Mouse (Mus musculus) left cerebral cortex, adult 2 months (tissue): Measurements from ENCODE around the gene Tmem163. TPM values are rescaled to one million over a fixed set of nuclear protein-coding genes. Genes with fewer than 3 reads are reported as not detected.

Source experiments
- DNase-seq, 2 experiments: peaks; one replicate each; pipeline ENCODE4 v3.0.0; 2021 to 2022; ENCODE audit warnings: low spot score in 2 of 2, mixed read lengths in 1 of 2; ENCODE audit errors: extremely low spot score in 1 of 2
- H3K27ac ChIP-seq: fragments of 200-600 bp; 2 replicates; pipeline ENCODE4 v1.8.1; 2022
- H3K4me3 ChIP-seq: fragments of 200-600 bp; 2 replicates; pipeline ENCODE4 v1.8.1; 2022
- CTCF ChIP-seq: fragments of 200-600 bp; IDR thresholded peaks from 2 replicates; pipeline ENCODE4 v1.8.1; 2022; ENCODE audit warnings: antibody characterized with exemption, mild to moderate bottlenecking, moderate library complexity
- intact Hi-C: fragments of 180-260 bp; cut with DNase I; formaldehyde crosslinking; loops from one replicate; pipeline ENCODE4 v1.15.1; 2025
- total RNA-seq, 2 experiments: library from RNA; stranded (reverse); gene quantifications; 2 replicates each; pipeline ENCODE4 v1.2.3; 2021

The Tmem163 gene
- total RNA-seq, 2 experiments from 2014 or later: 18.0 to 20.0 TPM

DNA sequence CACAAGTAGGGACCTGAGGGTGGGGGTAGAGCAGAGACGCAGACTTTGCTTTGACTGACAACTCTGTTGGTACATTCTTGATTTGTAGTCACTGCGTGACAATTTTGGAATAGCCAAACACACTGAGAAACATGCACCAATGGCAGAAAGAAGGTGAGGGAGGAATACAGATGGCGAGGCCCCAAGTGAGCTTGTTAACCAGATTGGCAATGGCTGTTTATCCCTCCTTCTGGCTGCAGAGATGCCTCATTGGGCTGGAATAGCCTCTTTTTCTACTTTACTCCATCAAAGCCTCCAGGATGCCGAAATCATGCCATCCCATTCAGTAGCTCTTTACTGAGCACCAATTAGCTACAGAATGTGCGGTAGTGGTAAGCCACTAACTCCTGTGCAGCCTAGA lies 203.6 kb downstream of the Tmem163 start:
- DNase-seq: no peak
- TF ChIP-seq CTCF: no peak
- Histone ChIP-seq H3K27ac (no peak overlapping the region), H3K4me3 (no peak overlapping the region)
- intact Hi-C loops: no loop called here

- intact Hi-C loops: no loop called here
- H3K4me3 ChIP-seq: no peak overlapping the region
- no peak for TF ChIP-seq CTCF
Observed at GRCm38 (mm10) chr1:127470175-127470574, 209.2 kb downstream of the Tmem163 start.

GRCm38 (mm10) chr1:127467238-127467637 lies 212.1 kb downstream of the Tmem163 start:
- no peak for TF ChIP-seq CTCF
- no peak overlapping the region for H3K27ac ChIP-seq
- DNase-seq: no peak
- no peak overlapping the region for H3K4me3 ChIP-seq
- intact Hi-C loops: no loop called here

More at GRCm38 (mm10) chr1:127470175-127470574, 209.2 kb downstream of the Tmem163 start:
- DNase-seq: no peak
- H3K27ac ChIP-seq: no peak overlapping the region

- Histone ChIP-seq H3K27ac (no peak overlapping the region), H3K4me3 (no peak overlapping the region)
- intact Hi-C loops: no loop called here
- TF ChIP-seq CTCF: no peak
- no peak for DNase-seq
Observed at GRCm38 (mm10) chr1:127465292-127465691, 214.1 kb downstream of the Tmem163 start.

- Histone ChIP-seq H3K4me3 (no peak overlapping the region), H3K27ac (no peak overlapping the region)
- intact Hi-C loops: no loop called here
- no peak for DNase-seq
- TF ChIP-seq CTCF: no peak
Observed at GRCm38 (mm10) chr1:127464041-127464440, 215.3 kb downstream of the Tmem163 start.

- DNase-seq: peak; percentile 34 to 36
Observed at GRCm38 (mm10) chr1:127461017-127461416, 218.3 kb downstream of the Tmem163 start.

DNA sequence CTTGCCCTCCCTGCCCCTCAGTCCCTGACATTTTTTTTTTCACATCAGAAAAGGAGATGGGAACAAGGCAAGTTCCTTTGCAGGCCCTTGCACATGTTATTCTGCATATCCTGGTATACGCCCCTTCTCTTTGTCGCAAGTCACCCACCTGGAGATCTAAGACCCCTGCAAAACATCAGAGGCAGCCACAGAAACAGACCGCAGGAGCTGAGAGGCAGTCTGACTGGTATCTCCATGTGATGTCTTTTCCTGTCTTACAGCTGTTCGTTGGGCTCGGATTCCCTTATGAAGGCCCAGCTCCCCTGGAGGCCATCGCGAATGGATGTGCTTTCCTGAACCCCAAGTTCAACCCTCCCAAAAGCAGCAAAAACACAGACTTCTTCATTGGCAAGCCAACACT lies 219.8 kb downstream of the Tmem163 start:
- DNase-seq: no peak
- intact Hi-C loops: loop anchor here (1.0 to 5.0 kb wide), 3 partner anchors 257 to 443 kb away; no protein-coding TSS in a partner anchor
- Histone ChIP-seq H3K27ac (no peak overlapping the region), H3K4me3 (no peak overlapping the region)
- TF ChIP-seq CTCF: no peak

More at GRCm38 (mm10) chr1:127461017-127461416, 218.3 kb downstream of the Tmem163 start:
- Histone ChIP-seq H3K27ac (no peak overlapping the region; the same call in 1 of the 2 replicates), H3K4me3 (no peak overlapping the region)
- TF ChIP-seq CTCF: no peak
- intact Hi-C loops: no loop called here

GRCm38 (mm10) chr1:127459015-127459451 lies 220.3 kb downstream of the Tmem163 start:
- intact Hi-C loops: loop anchor here (1.0 to 5.0 kb wide), 3 partner anchors 257 to 442 kb away; no protein-coding TSS in a partner anchor
- peak; percentile 59 to 60 for DNase-seq
- peak; percentile 91 for TF ChIP-seq CTCF

DNA sequence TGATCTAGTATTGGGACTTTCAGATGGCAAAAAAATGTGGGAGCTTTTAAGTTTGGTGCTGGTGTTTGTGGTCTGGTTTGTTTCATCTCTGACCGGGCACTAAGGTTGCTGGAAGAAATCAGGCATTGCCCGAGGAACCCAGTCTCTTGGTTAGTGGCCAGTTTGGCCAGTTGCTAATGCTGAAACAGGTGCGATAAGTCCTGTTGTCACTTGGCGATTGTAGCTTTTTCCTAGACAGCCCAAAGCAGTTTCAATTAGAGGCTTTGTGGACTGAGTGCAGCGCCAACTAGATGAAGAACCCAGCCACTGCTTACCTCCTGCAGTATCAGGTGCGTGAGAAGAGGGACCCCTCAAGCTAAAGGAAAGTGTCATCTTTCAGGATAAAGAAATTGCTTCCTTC lies 226.0 kb downstream of the Tmem163 start:
- no peak overlapping the region for H3K27ac ChIP-seq
- no peak for DNase-seq
- TF ChIP-seq CTCF: no peak
- H3K4me3 ChIP-seq: no peak overlapping the region
- intact Hi-C loops: no loop called here

More at GRCm38 (mm10) chr1:127459015-127459451, 220.3 kb downstream of the Tmem163 start:
- no peak overlapping the region for H3K27ac ChIP-seq
- H3K4me3 ChIP-seq: no peak overlapping the region

GRCm38 (mm10) chr1:127444836-127445485 lies 234.4 kb downstream of the Tmem163 start:
- intact Hi-C loops: no loop called here
- H3K4me3 ChIP-seq: no peak overlapping the region
- TF ChIP-seq CTCF: no peak

GRCm38 (mm10) chr1:127442880-127443877 lies 236.2 kb downstream of the Tmem163 start:
- Histone ChIP-seq H3K27ac (no peak overlapping the region), H3K4me3 (no peak overlapping the region)
- no peak for TF ChIP-seq CTCF
- DNase-seq: no peak
- intact Hi-C loops: no loop called here

More at GRCm38 (mm10) chr1:127444836-127445485, 234.4 kb downstream of the Tmem163 start:
- no peak overlapping the region for H3K27ac ChIP-seq
- no peak for DNase-seq

- intact Hi-C loops: no loop called here
- H3K4me3 ChIP-seq: no peak overlapping the region
Observed at GRCm38 (mm10) chr1:127441736-127442135, 237.6 kb downstream of the Tmem163 start.

More at GRCm38 (mm10) chr1:127441736-127442135, 237.6 kb downstream of the Tmem163 start:
- no peak overlapping the region for H3K27ac ChIP-seq
- no peak for TF ChIP-seq CTCF
- no peak for DNase-seq
